Mouse (Mus musculus): Measurements from ENCODE around the gene Lrit2. TPM values are rescaled to one million over a fixed set of nuclear protein-coding genes. Genes with fewer than 3 reads are reported as not detected.

The Lrit2 gene
- polyA plus RNA-seq, 1 experiment from 2014 or later = not detected

DNA sequence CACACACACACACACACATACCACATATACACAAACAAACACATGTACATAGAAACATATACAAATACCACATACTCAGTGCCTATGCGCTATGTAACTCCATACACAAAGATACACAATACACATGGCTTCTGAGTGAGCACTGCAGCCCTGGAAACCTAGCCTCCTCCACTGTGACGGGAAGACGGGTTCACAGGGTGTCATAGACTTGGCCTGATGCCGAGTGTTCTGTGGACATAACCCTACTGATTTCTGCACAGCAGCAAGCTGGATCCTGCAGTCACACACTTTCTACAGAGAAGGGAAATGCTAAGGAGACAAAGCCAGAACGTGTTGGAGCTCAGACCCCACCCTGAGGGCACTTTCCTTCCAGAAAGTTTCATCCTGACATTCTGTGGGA, 37.0 kb downstream of the Lrit2 start:
- ATAC-seq = peak; percentile 27; the same call in 1 of the 2 replicates
- whole genome bisulfite sequencing = 49% methylated on average over 5 of the region's 5 CpGs
- Histone ChIP-seq H3K9ac (ENCODE audit: low read depth, low read length) (no peak overlapping the region), H3K4me3 (ENCODE audit: low read length) (no peak overlapping the region), H3K4me1 (ENCODE audit: control insufficient read depth, insufficient read depth, low read length) (peaks cover 4% of the 10 kb centered on the region; the same call in 1 of the 2 replicates), H3K36me3 (ENCODE audit: control insufficient read depth, insufficient read depth, low read length) (no peaks in the 10 kb centered on the region), H3K9me3 (ENCODE audit: control insufficient read depth, low read length) (no peaks in the 10 kb centered on the region), H3K27ac (ENCODE audit: low read length) (no peak overlapping the region), H3K27me3 (replicated peaks; ENCODE audit: control insufficient read depth, insufficient read depth, low read length) (no peaks in the 10 kb centered on the region), H3K4me2 (ENCODE audit: low read depth, low read length) (no peak overlapping the region)

GRCm38 (mm10) chr14:37105846-37106245, 38.1 kb downstream of the Lrit2 start:
- Histone ChIP-seq H3K9me3 (ENCODE audit: control insufficient read depth, low read length) (no peaks in the 10 kb centered on the region), H3K27me3 (replicated peaks; ENCODE audit: control insufficient read depth, insufficient read depth, low read length) (no peaks in the 10 kb centered on the region), H3K9ac (ENCODE audit: low read depth, low read length) (no peak overlapping the region), H3K4me2 (ENCODE audit: low read depth, low read length) (no peak overlapping the region), H3K4me3 (ENCODE audit: low read length) (no peak overlapping the region), H3K4me1 (ENCODE audit: control insufficient read depth, insufficient read depth, low read length) (peaks cover 4% of the 10 kb centered on the region; the same call in 1 of the 2 replicates), H3K27ac (ENCODE audit: low read length) (no peak overlapping the region), H3K36me3 (ENCODE audit: control insufficient read depth, insufficient read depth, low read length) (no peaks in the 10 kb centered on the region)
- no peak for ATAC-seq
- 36% methylated on average over 7 of the region's 7 CpGs for WGBS

- 45% methylated on average over 8 of the region's 8 CpGs for WGBS
- Histone ChIP-seq H3K4me3 (ENCODE audit: low read length) (peak overlapping the region; percentile 35), H3K27ac (ENCODE audit: low read length) (peak overlapping the region; percentile 72; the same call in 1 of the 2 replicates), H3K4me1 (ENCODE audit: control insufficient read depth, insufficient read depth, low read length) (peaks cover 4% of the 10 kb centered on the region; the same call in 1 of the 2 replicates), H3K36me3 (ENCODE audit: control insufficient read depth, insufficient read depth, low read length) (no peaks in the 10 kb centered on the region), H3K9me3 (ENCODE audit: control insufficient read depth, low read length) (no peaks in the 10 kb centered on the region), H3K4me2 (ENCODE audit: low read depth, low read length) (peak overlapping the region; percentile 31), H3K27me3 (replicated peaks; ENCODE audit: control insufficient read depth, insufficient read depth, low read length) (no peaks in the 10 kb centered on the region), H3K9ac (ENCODE audit: low read depth, low read length) (no peak overlapping the region)
- ATAC-seq = peak; percentile 52
Measured at GRCm38 (mm10) chr14:37109460-37109859, 41.7 kb downstream of the Lrit2 start.

DNA sequence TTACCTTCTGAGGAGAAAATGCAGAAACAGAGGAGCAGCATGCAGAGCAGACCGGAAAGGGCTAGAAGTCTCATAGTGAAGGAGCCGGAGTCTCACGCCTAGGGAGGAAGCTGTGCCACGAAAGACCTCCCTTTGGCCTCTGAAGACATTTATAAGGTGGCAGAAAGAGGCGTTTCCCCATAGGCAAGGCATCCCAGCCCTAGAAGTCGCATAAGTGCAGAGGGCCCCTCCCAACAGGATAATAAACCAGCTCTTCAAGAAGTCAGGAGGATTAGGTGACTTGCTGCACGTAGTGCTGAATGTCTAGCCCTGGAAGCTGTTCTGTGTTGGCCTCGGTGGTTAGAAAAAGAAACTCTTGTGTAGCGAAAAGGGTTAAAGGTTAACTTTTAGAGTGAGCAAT, 42.2 kb downstream of the Lrit2 start:
- Histone ChIP-seq H3K4me2 (ENCODE audit: low read depth, low read length) (peak overlapping the region; percentile 31), H3K4me1 (ENCODE audit: control insufficient read depth, insufficient read depth, low read length) (peaks cover under 1% of the 10 kb centered on the region; the same call in 1 of the 2 replicates), H3K9ac (ENCODE audit: low read depth, low read length) (no peak overlapping the region), H3K27ac (ENCODE audit: low read length) (peak overlapping the region; percentile 72), H3K4me3 (ENCODE audit: low read length) (peak overlapping the region; percentile 35), H3K9me3 (ENCODE audit: control insufficient read depth, low read length) (no peaks in the 10 kb centered on the region), H3K27me3 (replicated peaks; ENCODE audit: control insufficient read depth, insufficient read depth, low read length) (no peaks in the 10 kb centered on the region), H3K36me3 (ENCODE audit: control insufficient read depth, insufficient read depth, low read length) (no peaks in the 10 kb centered on the region)
- peak; percentile 96 for ATAC-seq
- 14% methylated on average over 9 of the region's 9 CpGs for WGBS

DNA sequence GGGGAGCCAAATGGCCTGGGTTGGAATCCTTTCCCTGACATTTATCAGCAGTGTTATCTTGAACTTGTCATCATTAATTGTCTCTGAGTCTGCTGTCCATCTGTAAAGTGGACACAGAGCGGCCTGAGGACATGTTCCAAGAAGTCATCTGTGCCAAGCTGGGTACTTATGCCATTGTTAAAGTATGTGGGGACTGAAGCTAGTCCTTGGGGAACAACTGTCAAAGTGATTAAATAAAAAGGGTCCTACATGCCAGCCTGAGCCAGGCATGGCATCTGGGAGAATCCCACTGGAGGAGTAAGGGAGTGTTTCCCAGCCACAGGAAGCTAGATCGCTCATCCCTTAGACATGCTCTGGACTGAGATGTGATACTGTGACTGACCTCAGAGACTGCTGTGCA, 42.7 kb downstream of the Lrit2 start:
- no peak overlapping the region for H3K4me3 ChIP-seq (ENCODE audit: low read length)
- H3K4me2 ChIP-seq (ENCODE audit: low read depth, low read length) = no peak overlapping the region
- H3K9me3 ChIP-seq (ENCODE audit: control insufficient read depth, low read length) = no peaks in the 10 kb centered on the region
- H3K4me1 ChIP-seq (ENCODE audit: control insufficient read depth, insufficient read depth, low read length) = no peaks in the 10 kb centered on the region
- 52% methylated on average over 2 of the region's 2 CpGs for WGBS
- H3K27me3 ChIP-seq (replicated peaks; ENCODE audit: control insufficient read depth, insufficient read depth, low read length) = no peaks in the 10 kb centered on the region
- peak; percentile 9; the same call in 1 of the 2 replicates for ATAC-seq
- no peak overlapping the region for H3K9ac ChIP-seq (ENCODE audit: low read depth, low read length)
- H3K36me3 ChIP-seq (ENCODE audit: control insufficient read depth, insufficient read depth, low read length) = no peaks in the 10 kb centered on the region
- peak overlapping the region; percentile 43 for H3K27ac ChIP-seq (ENCODE audit: low read length)

GRCm38 (mm10) chr14:37111371-37111770, 43.6 kb downstream of the Lrit2 start:
- Histone ChIP-seq H3K36me3 (ENCODE audit: control insufficient read depth, insufficient read depth, low read length) (no peaks in the 10 kb centered on the region), H3K9ac (ENCODE audit: low read depth, low read length) (no peak overlapping the region), H3K27ac (ENCODE audit: low read length) (no peak overlapping the region), H3K4me1 (ENCODE audit: control insufficient read depth, insufficient read depth, low read length) (no peaks in the 10 kb centered on the region), H3K4me2 (ENCODE audit: low read depth, low read length) (no peak overlapping the region), H3K27me3 (replicated peaks; ENCODE audit: control insufficient read depth, insufficient read depth, low read length) (no peaks in the 10 kb centered on the region), H3K4me3 (ENCODE audit: low read length) (no peak overlapping the region), H3K9me3 (ENCODE audit: control insufficient read depth, low read length) (no peaks in the 10 kb centered on the region)
- no peak for ATAC-seq

DNA sequence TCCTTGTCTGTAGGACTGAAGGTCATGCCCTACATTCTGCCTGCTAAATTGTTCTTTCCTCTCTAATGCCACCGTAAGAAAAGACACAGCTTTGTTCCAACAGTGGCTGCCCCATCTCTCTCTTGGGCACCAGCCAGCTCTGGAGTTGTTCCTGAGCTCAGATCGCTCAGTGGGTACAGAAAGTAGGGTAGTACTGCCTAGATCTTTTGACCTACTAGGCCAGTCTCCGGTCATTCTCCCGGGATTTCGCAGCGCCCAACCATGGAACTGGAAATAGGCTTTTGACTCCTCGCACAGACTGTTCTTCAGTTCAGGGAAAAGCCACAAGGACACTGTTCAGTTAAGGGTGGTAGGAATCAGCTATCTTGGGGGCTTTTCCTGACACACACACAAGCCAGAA, 45.2 kb downstream of the Lrit2 start:
- Histone ChIP-seq H3K36me3 (ENCODE audit: control insufficient read depth, insufficient read depth, low read length) (no peaks in the 10 kb centered on the region), H3K4me2 (ENCODE audit: low read depth, low read length) (no peak overlapping the region), H3K27me3 (replicated peaks; ENCODE audit: control insufficient read depth, insufficient read depth, low read length) (no peaks in the 10 kb centered on the region), H3K9ac (ENCODE audit: low read depth, low read length) (no peak overlapping the region), H3K27ac (ENCODE audit: low read length) (no peak overlapping the region), H3K4me3 (ENCODE audit: low read length) (no peak overlapping the region), H3K9me3 (ENCODE audit: control insufficient read depth, low read length) (no peaks in the 10 kb centered on the region), H3K4me1 (ENCODE audit: control insufficient read depth, insufficient read depth, low read length) (no peaks in the 10 kb centered on the region)
- ATAC-seq = no peak
- 87% methylated on average over 7 of the region's 7 CpGs for WGBS

DNA sequence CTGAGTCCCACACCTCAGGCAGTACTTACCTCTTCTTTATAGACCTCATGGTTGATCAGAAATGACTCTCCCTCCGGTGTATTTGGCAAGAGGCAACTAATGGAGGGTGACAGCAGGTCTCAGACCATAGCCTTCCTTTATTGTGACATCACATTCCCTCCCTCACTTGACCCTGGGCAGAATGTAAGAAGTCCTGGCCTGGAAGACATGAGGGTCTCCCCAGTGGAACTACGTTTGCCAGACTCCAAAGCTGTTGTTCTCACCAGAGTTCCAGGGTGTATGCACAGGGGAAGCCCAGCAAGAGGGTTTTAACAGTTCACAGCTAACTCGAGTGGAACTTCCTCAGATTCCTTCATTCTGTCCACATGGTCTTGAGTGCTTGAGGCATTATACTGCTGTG, 46.2 kb downstream of the Lrit2 start, which contains the start of gene 2610528A11Rik:
Gene 2610528A11Rik (minus strand): TSS at position 101 of the 400 bp plus-strand sequence.
- Histone ChIP-seq H3K9me3 (ENCODE audit: control insufficient read depth, low read length) (no peaks in the 10 kb centered on the region), H3K4me3 (ENCODE audit: low read length) (no peak within 1 kb of the TSS), H3K4me1 (ENCODE audit: control insufficient read depth, insufficient read depth, low read length) (no peaks in the 10 kb centered on the region), H3K27ac (ENCODE audit: low read length) (no peak within 1 kb of the TSS), H3K27me3 (replicated peaks; ENCODE audit: control insufficient read depth, insufficient read depth, low read length) (no peaks in the 10 kb centered on the region), H3K4me2 (ENCODE audit: low read depth, low read length) (no peak within 1 kb of the TSS), H3K36me3 (ENCODE audit: control insufficient read depth, insufficient read depth, low read length) (0 out of 2 replicates have a peak, but pooled peaks cover 4% of the 10 kb centered on the region), H3K9ac (ENCODE audit: low read depth, low read length) (no peak within 1 kb of the TSS)
- 66% methylated on average over 3 of the region's 3 CpGs for WGBS
- no peak for ATAC-seq

- 96% methylated on average over 4 of the region's 4 CpGs for WGBS
- Histone ChIP-seq H3K9ac (ENCODE audit: low read depth, low read length) (no peak overlapping the region), H3K36me3 (ENCODE audit: control insufficient read depth, insufficient read depth, low read length) (0 out of 2 replicates have a peak, but pooled peaks cover 4% of the 10 kb centered on the region), H3K9me3 (ENCODE audit: control insufficient read depth, low read length) (no peaks in the 10 kb centered on the region), H3K4me3 (ENCODE audit: low read length) (no peak overlapping the region), H3K27me3 (replicated peaks; ENCODE audit: control insufficient read depth, insufficient read depth, low read length) (no peaks in the 10 kb centered on the region), H3K4me1 (ENCODE audit: control insufficient read depth, insufficient read depth, low read length) (no peaks in the 10 kb centered on the region), H3K4me2 (ENCODE audit: low read depth, low read length) (no peak overlapping the region), H3K27ac (ENCODE audit: low read length) (no peak overlapping the region)
- ATAC-seq = no peak; the same call in 1 of the 2 replicates
Measured at GRCm38 (mm10) chr14:37119233-37119632, 51.5 kb downstream of the Lrit2 start.

All from intestine, embryonic 16.5 days (tissue).